In the genomic region with DNA sequence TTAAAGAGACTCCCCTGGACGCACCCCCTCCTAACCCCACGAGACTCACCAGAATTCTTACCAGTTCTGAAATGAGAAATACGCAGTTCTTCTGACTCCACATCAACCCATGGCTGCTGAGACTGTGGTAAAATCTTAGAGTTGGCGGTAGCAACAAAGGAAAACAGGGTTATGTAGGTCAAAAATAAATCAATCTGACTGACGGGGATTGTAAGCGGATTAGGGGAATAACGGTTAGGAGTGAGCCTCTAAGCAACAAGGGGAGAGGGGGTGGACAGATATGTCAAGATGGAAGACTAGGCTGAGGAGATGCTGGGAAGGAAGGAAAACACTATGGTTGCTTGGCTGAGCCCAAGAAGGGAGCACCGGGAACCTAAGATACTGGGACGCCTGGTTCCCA, we compare ENCODE assay signal across 25 mouse cellular contexts.
"Had no signal": no experiment of that assay in that cellular context is flagged by ENCODE, and none has a peak within 500 bp of the region (broad histone marks: within the 10 kb centered on the region; RNA-seq: fewer than 3 reads in every experiment).

No protein-coding gene starts in this region.

- H3K4me3 ChIP-seq: gastrocnemius, adult 2 months; heart, adult 2 months; heart, embryonic 12.5 days; hindbrain, embryonic 10.5 days; hindbrain, embryonic 12.5 days; intestine, embryonic 15.5 days; layer of hippocampus, adult 2 months; left cerebral cortex, adult 2 months; limb, embryonic 13.5 days; limb, embryonic 15.5 days had no signal

- ATAC-seq: forebrain, embryonic 16.5 days; hindbrain, embryonic 16.5 days; inflammation-experienced regulatory T-cells, adult 6 months; intestine, embryonic 15.5 days; intestine, postnatal 0 days had no signal

- H3K27ac ChIP-seq: gastrocnemius, adult 2 months; heart, adult 2 months; hindbrain, embryonic 10.5 days; hindbrain, embryonic 12.5 days; hindbrain, embryonic 14.5 days; intestine, embryonic 15.5 days; layer of hippocampus, adult 2 months; left cerebral cortex, adult 2 months; limb, embryonic 13.5 days; limb, embryonic 15.5 days had no signal

- H3K9ac ChIP-seq: heart, embryonic 12.5 days; hindbrain, embryonic 12.5 days; hindbrain, embryonic 14.5 days; intestine, embryonic 15.5 days; limb, embryonic 13.5 days; limb, embryonic 15.5 days had no signal

- H3K9me3 ChIP-seq: heart, embryonic 12.5 days; hindbrain, embryonic 10.5 days; hindbrain, embryonic 12.5 days; intestine, embryonic 15.5 days; limb, embryonic 13.5 days; limb, embryonic 15.5 days had no signal

- DNase-seq: gastrocnemius, adult 2 months; gastrocnemius, postnatal 10 days; gastrocnemius, postnatal 36 days; heart, adult 2 months; heart, postnatal 10 days; heart, postnatal 4 days; kidney, adult 18-20 months; kidney, adult 8-10 months; kidney, postnatal 10 days; kidney, postnatal 25 days; kidney, postnatal 4 days; left cerebral cortex, postnatal 4 days had no signal

- H3K27me3 ChIP-seq: heart, embryonic 12.5 days; hindbrain, embryonic 12.5 days; intestine, embryonic 15.5 days; limb, embryonic 13.5 days; limb, embryonic 15.5 days had no signal

- H3K4me2 ChIP-seq: heart, embryonic 12.5 days; hindbrain, embryonic 12.5 days; hindbrain, embryonic 14.5 days; intestine, embryonic 15.5 days; limb, embryonic 13.5 days; limb, embryonic 15.5 days had no signal
